Mouse (Mus musculus) hindbrain, embryonic 10.5 days (tissue): ENCODE data around the gene Mkln1. TPM values are rescaled to one million over a fixed set of nuclear protein-coding genes. Genes with fewer than 3 reads are reported as not detected.

Source experiments
- DNase-seq: peaks from one replicate; pipeline ENCODE4 v3.0.0-alpha.2; 2017; ENCODE audit warnings: low spot score
- H3K27ac ChIP-seq: fragments of 300-500 bp; sonication (generic); 2 replicates; pipeline ENCODE4 v1.5.1; 2016; ENCODE audit warnings: mild to moderate bottlenecking, moderate library complexity
- H3K27me3 ChIP-seq: fragments of 300-500 bp; sonication (generic); 2 replicates; pipeline ENCODE4 v1.6.1; 2016; ENCODE audit warnings: mild to moderate bottlenecking; ENCODE audit not compliant: poor library complexity, insufficient read depth, severe bottlenecking
- H3K36me3 ChIP-seq: fragments of 300-500 bp; sonication (generic); 2 replicates; pipeline ENCODE4 v1.6.1; 2016; ENCODE audit warnings: mild to moderate bottlenecking, moderate library complexity
- H3K4me1 ChIP-seq: fragments of 300-500 bp; sonication (generic); replicated peaks from 2 replicates; pipeline ENCODE4 v1.6.1; 2016; ENCODE audit warnings: mild to moderate bottlenecking
- H3K4me3 ChIP-seq: fragments of 300-500 bp; sonication (generic); 2 replicates; pipeline ENCODE4 v1.5.1; 2016; ENCODE audit warnings: mild to moderate bottlenecking, moderate library complexity
- H3K9me3 ChIP-seq: fragments of 300-500 bp; sonication (generic); 2 replicates; pipeline ENCODE4 v1.6.1; 2016; ENCODE audit warnings: mild to moderate bottlenecking, moderate library complexity
- WGBS: fragments of 180-500 bp; shearing (Covaris S2); methylation state at CpG from one replicate; pipeline ENCODE4 v1.1.7; 2016; 5-methylcytosine and 5-hydroxymethylcytosine counted together
- polyA plus RNA-seq: library from polyadenylated mRNA; unstranded; fragments of >200 nt; fragmentation: Nextera tagmentation; extraction: Ambion mirVana; gene quantifications from 2 replicates; pipeline ENCODE4 v1.2.1, GENCODE M21; 2016

The Mkln1 gene
- polyA plus RNA-seq, 1 experiment from 2014 or later = 201 TPM

GRCm38 (mm10) chr6:31523039-31523438 is 124.5 kb downstream of the Mkln1 start:
- H3K4me1 ChIP-seq = 0 out of 2 replicates have a peak, but pooled peaks cover under 1% of the 10 kb centered on the region
- H3K9me3 ChIP-seq = no peaks in the 10 kb centered on the region
- peaks cover 72% of the 10 kb centered on the region for H3K36me3 ChIP-seq
- DNase-seq = no peak
- 75% methylated on average over 5 of the region's 5 CpGs for WGBS
- no peak overlapping the region for H3K4me3 ChIP-seq
- no peaks in the 10 kb centered on the region for H3K27me3 ChIP-seq
- H3K27ac ChIP-seq = no peak overlapping the region

- no peaks in the 10 kb centered on the region for H3K27me3 ChIP-seq
- H3K9me3 ChIP-seq = no peaks in the 10 kb centered on the region
- no peak overlapping the region for H3K27ac ChIP-seq
- WGBS = 91% methylated on average over 4 of the region's 4 CpGs
- peaks cover 78% of the 10 kb centered on the region for H3K36me3 ChIP-seq
- no peak overlapping the region for H3K4me3 ChIP-seq
- DNase-seq = no peak
- H3K4me1 ChIP-seq = no peaks in the 10 kb centered on the region
Observed at GRCm38 (mm10) chr6:31523657-31524056, 125.1 kb downstream of the Mkln1 start.

GRCm38 (mm10) chr6:31524121-31524520 is 125.6 kb downstream of the Mkln1 start:
- WGBS = 92% methylated on average over 13 of the region's 13 CpGs
- H3K27ac ChIP-seq = no peak overlapping the region
- H3K4me3 ChIP-seq = no peak overlapping the region
- H3K4me1 ChIP-seq = no peaks in the 10 kb centered on the region
- H3K9me3 ChIP-seq = no peaks in the 10 kb centered on the region
- DNase-seq = no peak
- no peaks in the 10 kb centered on the region for H3K27me3 ChIP-seq
- peaks cover 77% of the 10 kb centered on the region for H3K36me3 ChIP-seq

GRCm38 (mm10) chr6:31524647-31525046 is 126.1 kb downstream of the Mkln1 start:
- 93% methylated on average over 8 of the region's 8 CpGs for WGBS
- Histone ChIP-seq H3K27ac (no peak overlapping the region), H3K36me3 (peaks cover 77% of the 10 kb centered on the region), H3K4me3 (no peak overlapping the region), H3K27me3 (no peaks in the 10 kb centered on the region), H3K9me3 (no peaks in the 10 kb centered on the region), H3K4me1 (no peaks in the 10 kb centered on the region)
- DNase-seq = no peak

- H3K36me3 ChIP-seq = peaks cover 77% of the 10 kb centered on the region
- 71% methylated on average over 6 of the region's 6 CpGs for WGBS
- H3K4me1 ChIP-seq = no peaks in the 10 kb centered on the region
- H3K27me3 ChIP-seq = no peaks in the 10 kb centered on the region
- no peak overlapping the region for H3K4me3 ChIP-seq
- H3K9me3 ChIP-seq = no peaks in the 10 kb centered on the region
- DNase-seq = peak; percentile 76
- no peak overlapping the region for H3K27ac ChIP-seq
Observed at GRCm38 (mm10) chr6:31525231-31525900, 126.8 kb downstream of the Mkln1 start.

- peaks cover 64% of the 10 kb centered on the region for H3K36me3 ChIP-seq
- no peak overlapping the region for H3K27ac ChIP-seq
- DNase-seq = no peak
- no peaks in the 10 kb centered on the region for H3K9me3 ChIP-seq
- no peaks in the 10 kb centered on the region for H3K27me3 ChIP-seq
- 92% methylated on average over 5 of the region's 5 CpGs for WGBS
- no peaks in the 10 kb centered on the region for H3K4me1 ChIP-seq
- H3K4me3 ChIP-seq = no peak overlapping the region
Observed at GRCm38 (mm10) chr6:31526929-31527328, 128.4 kb downstream of the Mkln1 start.

- Histone ChIP-seq H3K27ac (no peak overlapping the region), H3K36me3 (peaks cover 55% of the 10 kb centered on the region), H3K27me3 (no peaks in the 10 kb centered on the region), H3K4me1 (no peaks in the 10 kb centered on the region), H3K4me3 (no peak overlapping the region), H3K9me3 (no peaks in the 10 kb centered on the region)
- DNase-seq = peak; percentile 63
- 71% methylated on average over 7 of the region's 7 CpGs for WGBS
Observed at GRCm38 (mm10) chr6:31527897-31528296, 129.4 kb downstream of the Mkln1 start.

- H3K4me1 ChIP-seq = no peaks in the 10 kb centered on the region
- no peaks in the 10 kb centered on the region for H3K27me3 ChIP-seq
- no peak for DNase-seq
- WGBS = 90% methylated on average over 5 of the region's 5 CpGs
- H3K27ac ChIP-seq = no peak overlapping the region
- peaks cover 50% of the 10 kb centered on the region for H3K36me3 ChIP-seq
- no peak overlapping the region for H3K4me3 ChIP-seq
- no peaks in the 10 kb centered on the region for H3K9me3 ChIP-seq
Observed at GRCm38 (mm10) chr6:31528339-31528738, 129.8 kb downstream of the Mkln1 start.

- Histone ChIP-seq H3K27me3 (no peaks in the 10 kb centered on the region), H3K9me3 (no peaks in the 10 kb centered on the region), H3K27ac (no peak overlapping the region), H3K4me1 (no peaks in the 10 kb centered on the region; the same call in 1 of the 2 replicates), H3K36me3 (peaks cover 16% of the 10 kb centered on the region), H3K4me3 (no peak overlapping the region)
- 92% methylated on average over 3 of the region's 3 CpGs for WGBS
- DNase-seq = no peak
Observed at GRCm38 (mm10) chr6:31531880-31532279, 133.3 kb downstream of the Mkln1 start.

- Histone ChIP-seq H3K4me1 (no peaks in the 10 kb centered on the region; the same call in 1 of the 2 replicates), H3K27ac (no peak overlapping the region), H3K4me3 (no peak overlapping the region), H3K9me3 (no peaks in the 10 kb centered on the region), H3K27me3 (no peaks in the 10 kb centered on the region), H3K36me3 (no peaks in the 10 kb centered on the region)
- no peak for DNase-seq
- WGBS = 93% methylated on average over 5 of the region's 5 CpGs
Observed at GRCm38 (mm10) chr6:31534705-31535104, 136.2 kb downstream of the Mkln1 start.

- Histone ChIP-seq H3K36me3 (peaks cover 10% of the 10 kb centered on the region; the same call in 1 of the 2 replicates), H3K4me1 (no peaks in the 10 kb centered on the region; the same call in 1 of the 2 replicates), H3K9me3 (no peaks in the 10 kb centered on the region), H3K4me3 (no peak overlapping the region), H3K27me3 (no peaks in the 10 kb centered on the region), H3K27ac (no peak overlapping the region)
- 85% methylated on average over 4 of the region's 4 CpGs for WGBS
- DNase-seq = no peak
Observed at GRCm38 (mm10) chr6:31537193-31537592, 138.7 kb downstream of the Mkln1 start.

GRCm38 (mm10) chr6:31538112-31538511 is 139.6 kb downstream of the Mkln1 start:
- DNase-seq = no peak
- no peaks in the 10 kb centered on the region for H3K9me3 ChIP-seq
- H3K4me1 ChIP-seq = no peaks in the 10 kb centered on the region; the same call in 1 of the 2 replicates
- WGBS = 94% methylated on average over 1 of the region's 1 CpGs
- no peaks in the 10 kb centered on the region for H3K27me3 ChIP-seq
- H3K36me3 ChIP-seq = peaks cover 20% of the 10 kb centered on the region
- no peak overlapping the region for H3K27ac ChIP-seq
- H3K4me3 ChIP-seq = no peak overlapping the region

GRCm38 (mm10) chr6:31540018-31540417 is 141.5 kb downstream of the Mkln1 start:
- H3K27ac ChIP-seq = no peak overlapping the region
- H3K9me3 ChIP-seq = no peaks in the 10 kb centered on the region
- H3K4me3 ChIP-seq = no peak overlapping the region
- DNase-seq = no peak
- H3K36me3 ChIP-seq = peaks cover 23% of the 10 kb centered on the region
- WGBS = 92% methylated on average over 6 of the region's 6 CpGs
- no peaks in the 10 kb centered on the region for H3K27me3 ChIP-seq
- peaks cover 8% of the 10 kb centered on the region for H3K4me1 ChIP-seq
